Mouse (Mus musculus) cortical plate, adult 2 months (tissue): ENCODE measurements around the gene Calcoco1.
A peak's percentile ranks its signal among the peaks of the same experiment; 100 is the strongest.

ENCODE experiments used
- CTCF ChIP-seq: fragments of 200-500 bp; IDR thresholded peaks from 2 replicates; pipeline ENCODE4 v1.5.1; 2011; ENCODE audit warnings: mild to moderate bottlenecking, control low read depth, low read length; ENCODE audit not compliant: insufficient read depth; ENCODE audit errors: extremely low read depth
- POLR2A ChIP-seq: fragments of 200-500 bp; IDR thresholded peaks from 2 replicates; pipeline ENCODE4 v1.6.1; 2011; ENCODE audit warnings: mild to moderate bottlenecking, low read length, control low read depth; ENCODE audit not compliant: insufficient read depth; ENCODE audit errors: extremely low read depth

GRCm38 (mm10) chr15:102761745-102762378, 39.9 kb upstream of the Calcoco1 start:
- TF ChIP-seq POLR2A: no peak
- peak; percentile 84 for TF ChIP-seq CTCF
